Mouse (Mus musculus): ENCODE results near the gene Fam129a. TPM values are rescaled to one million over a fixed set of nuclear protein-coding genes. Genes with fewer than 3 reads are reported as not detected.

The Fam129a gene
- polyA plus RNA-seq (2015; fragmentation: Nextera tagmentation; extraction: Ambion mirVana) = 21.7 and 22.6 TPM in 2 replicates

- Histone ChIP-seq H3K4me3 (replicated peaks) (peak within 1 kb of the TSS; percentile 60), H3K9me3 (no peaks in the 10 kb centered on the region), H3K9ac (peak within 1 kb of the TSS; percentile 49), H3K4me1 (peaks cover 11% of the 10 kb centered on the region), H3K27me3 (replicated peaks) (no peaks in the 10 kb centered on the region), H3K36me3 (no peaks in the 10 kb centered on the region), H3K27ac (peak within 1 kb of the TSS; percentile 67), H3K4me2 (peak within 1 kb of the TSS; percentile 95)
- 5% methylated on average over 46 of the region's 46 CpGs for WGBS
- peak; percentile 87 for ATAC-seq (ENCODE audit: insufficient read depth, low FRiP score, low read depth)
These were observed at the start of gene Fam129a for GRCm38 (mm10) chr1:151570981-151571837. Gene Fam129a (plus strand): TSS chr1:151571186.

DNA sequence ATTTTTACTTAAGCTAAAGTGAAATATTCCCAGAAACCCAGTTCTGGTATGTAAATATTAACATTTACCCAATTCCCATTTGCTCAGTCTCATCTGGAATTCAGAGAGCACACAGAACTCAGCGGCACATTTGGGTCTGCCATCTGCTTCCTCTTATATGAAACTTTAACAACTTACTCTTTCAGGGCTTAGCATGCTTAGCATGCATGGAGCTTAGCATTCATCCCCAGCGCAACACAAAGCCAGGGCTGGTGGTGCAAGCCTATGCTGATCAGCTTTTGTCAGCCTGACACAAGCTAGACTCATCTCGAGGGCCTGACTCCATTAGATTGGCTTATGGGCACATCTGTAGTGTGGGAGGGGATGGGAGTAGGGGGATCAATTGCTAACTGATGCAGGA, 44.3 kb upstream of the Fam129a start:
- Histone ChIP-seq H3K9me3 (no peaks in the 10 kb centered on the region), H3K4me2 (no peak overlapping the region), H3K4me3 (replicated peaks) (no peak overlapping the region), H3K9ac (no peak overlapping the region), H3K27ac (no peak overlapping the region), H3K27me3 (replicated peaks) (no peaks in the 10 kb centered on the region), H3K4me1 (no peaks in the 10 kb centered on the region), H3K36me3 (no peaks in the 10 kb centered on the region)
- 52% methylated on average over 3 of the region's 3 CpGs for WGBS
- ATAC-seq (ENCODE audit: insufficient read depth, low FRiP score, low read depth) = no peak

DNA sequence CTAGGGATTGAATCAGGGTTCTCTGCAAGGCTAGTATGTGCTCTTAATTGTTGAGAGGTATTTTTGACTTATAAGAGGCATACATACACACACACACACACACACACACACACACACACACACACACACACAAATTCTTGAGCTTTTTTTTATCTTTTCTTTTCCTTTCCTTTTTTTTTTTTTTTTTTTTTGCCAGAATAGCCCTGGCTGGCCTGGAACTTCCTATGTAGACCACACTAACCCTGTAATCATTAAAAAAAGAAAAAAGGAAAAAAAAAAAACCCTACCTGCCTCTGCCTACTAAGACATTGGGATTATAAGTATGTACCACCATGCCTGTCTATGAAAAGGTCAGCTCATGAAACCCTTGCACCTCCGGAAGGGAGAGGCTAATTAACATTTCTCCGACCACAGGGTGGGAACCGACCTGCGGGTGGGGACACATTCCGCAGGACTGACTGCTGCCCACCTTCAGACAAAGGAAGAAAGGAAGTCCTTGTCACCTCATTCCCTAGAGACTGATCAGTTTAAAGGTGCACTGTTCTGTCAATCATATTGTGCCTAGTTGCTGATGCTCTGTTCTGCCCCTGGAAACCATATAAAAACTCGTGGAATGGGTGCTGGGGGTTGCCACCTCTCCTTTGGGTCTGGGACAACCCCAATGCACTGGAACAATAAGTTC, 27.0 kb upstream of the Fam129a start:
- Histone ChIP-seq H3K36me3 (no peaks in the 10 kb centered on the region), H3K4me2 (no peak overlapping the region), H3K9me3 (no peaks in the 10 kb centered on the region), H3K4me1 (no peaks in the 10 kb centered on the region), H3K27me3 (replicated peaks) (no peaks in the 10 kb centered on the region), H3K9ac (no peak overlapping the region), H3K4me3 (replicated peaks) (no peak overlapping the region), H3K27ac (no peak overlapping the region)
- 79% methylated on average over 6 of the region's 6 CpGs for WGBS
- ATAC-seq (ENCODE audit: insufficient read depth, low FRiP score, low read depth) = no peak

- Histone ChIP-seq H3K27ac (no peak overlapping the region), H3K27me3 (replicated peaks) (no peaks in the 10 kb centered on the region), H3K4me3 (replicated peaks) (no peak overlapping the region), H3K4me1 (no peaks in the 10 kb centered on the region), H3K4me2 (no peak overlapping the region), H3K36me3 (no peaks in the 10 kb centered on the region), H3K9ac (no peak overlapping the region), H3K9me3 (no peaks in the 10 kb centered on the region)
- 84% methylated on average over 3 of the region's 3 CpGs for WGBS
- ATAC-seq (ENCODE audit: insufficient read depth, low FRiP score, low read depth) = no peak
These were observed 26.4 kb upstream of the Fam129a start for GRCm38 (mm10) chr1:151544581-151544980.

DNA sequence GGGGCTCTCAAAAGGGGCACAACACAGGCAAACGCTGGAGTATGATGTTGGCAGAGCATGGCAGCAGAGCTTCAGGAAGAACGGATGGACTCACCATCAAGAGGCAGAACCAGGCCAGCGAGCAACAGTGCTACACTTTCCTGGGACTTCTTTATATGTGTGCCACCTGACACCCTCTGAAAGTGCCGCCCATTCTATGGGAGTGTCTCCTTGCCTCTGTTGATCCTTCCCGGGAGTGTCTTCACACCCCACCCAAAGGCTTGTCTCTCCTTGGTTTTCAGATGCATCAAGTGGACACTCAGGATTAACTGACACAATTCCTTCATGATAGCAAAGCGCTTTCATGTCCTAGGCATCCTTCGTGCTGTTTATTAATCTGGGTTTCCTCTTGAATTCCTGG, 25.4 kb upstream of the Fam129a start:
- WGBS = 73% methylated on average over 7 of the region's 7 CpGs
- no peak overlapping the region for H3K9ac ChIP-seq
- H3K36me3 ChIP-seq = no peaks in the 10 kb centered on the region
- no peak overlapping the region for H3K4me3 ChIP-seq (replicated peaks)
- H3K9me3 ChIP-seq = no peaks in the 10 kb centered on the region
- ATAC-seq (ENCODE audit: insufficient read depth, low FRiP score, low read depth) = no peak
- no peak overlapping the region for H3K4me2 ChIP-seq
- no peak overlapping the region for H3K27ac ChIP-seq
- no peaks in the 10 kb centered on the region for H3K27me3 ChIP-seq (replicated peaks)
- no peaks in the 10 kb centered on the region for H3K4me1 ChIP-seq

DNA sequence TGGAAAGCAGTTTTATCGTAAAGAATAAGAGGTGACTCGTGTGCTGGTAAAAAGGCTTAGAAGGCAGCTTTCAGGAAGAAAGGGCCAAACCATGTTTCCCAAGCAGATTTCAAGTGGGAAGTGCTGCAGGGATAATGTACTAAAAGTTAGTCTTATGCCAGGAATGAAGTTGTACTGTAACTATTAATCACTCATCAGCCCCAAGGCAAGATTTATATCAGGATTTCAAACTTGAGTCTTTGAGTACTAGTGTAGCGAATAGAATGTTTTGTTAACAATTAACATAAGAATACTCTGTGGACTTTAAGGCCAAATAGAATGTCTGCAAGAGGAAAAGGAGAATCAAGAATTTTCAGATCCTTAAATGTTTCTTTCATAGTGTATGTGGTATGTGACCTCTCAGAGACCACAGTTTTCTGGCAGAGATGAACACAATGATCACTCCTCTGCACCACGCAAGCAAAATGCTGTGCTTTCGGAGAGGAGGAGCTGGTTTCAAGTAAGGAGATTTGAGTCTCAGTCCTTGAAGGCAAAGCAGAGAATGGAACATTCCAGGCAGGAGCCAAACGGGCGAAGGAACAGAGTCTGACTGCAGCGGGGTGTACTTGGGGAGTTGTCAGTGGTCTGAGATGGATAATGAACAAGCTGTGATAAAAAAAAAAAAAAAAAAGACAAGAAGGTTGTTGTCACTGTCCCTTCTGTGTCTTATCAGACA, 21.9 kb upstream of the Fam129a start:
- no peaks in the 10 kb centered on the region; the same call in 1 of the 2 replicates for H3K27me3 ChIP-seq (replicated peaks)
- H3K4me3 ChIP-seq (replicated peaks) = no peak overlapping the region
- H3K4me1 ChIP-seq = no peaks in the 10 kb centered on the region
- 0 out of 2 replicates have a peak overlapping the region, but pooled peaks have one; percentile 26 for H3K27ac ChIP-seq
- WGBS = 54% methylated on average over 8 of the region's 8 CpGs
- no peak overlapping the region for H3K9ac ChIP-seq
- H3K9me3 ChIP-seq = no peaks in the 10 kb centered on the region
- ATAC-seq (ENCODE audit: insufficient read depth, low FRiP score, low read depth) = no peak
- no peaks in the 10 kb centered on the region for H3K36me3 ChIP-seq
- H3K4me2 ChIP-seq = no peak overlapping the region

- Histone ChIP-seq H3K4me1 (no peaks in the 10 kb centered on the region), H3K27ac (no peak overlapping the region), H3K4me3 (replicated peaks) (no peak overlapping the region), H3K9ac (no peak overlapping the region), H3K9me3 (no peaks in the 10 kb centered on the region), H3K4me2 (no peak overlapping the region), H3K27me3 (replicated peaks) (no peaks in the 10 kb centered on the region; the same call in 1 of the 2 replicates), H3K36me3 (no peaks in the 10 kb centered on the region)
- no peak for ATAC-seq (ENCODE audit: insufficient read depth, low FRiP score, low read depth)
- WGBS = 72% methylated on average over 7 of the region's 7 CpGs
These were observed 21.2 kb upstream of the Fam129a start for GRCm38 (mm10) chr1:151549794-151550193.

DNA sequence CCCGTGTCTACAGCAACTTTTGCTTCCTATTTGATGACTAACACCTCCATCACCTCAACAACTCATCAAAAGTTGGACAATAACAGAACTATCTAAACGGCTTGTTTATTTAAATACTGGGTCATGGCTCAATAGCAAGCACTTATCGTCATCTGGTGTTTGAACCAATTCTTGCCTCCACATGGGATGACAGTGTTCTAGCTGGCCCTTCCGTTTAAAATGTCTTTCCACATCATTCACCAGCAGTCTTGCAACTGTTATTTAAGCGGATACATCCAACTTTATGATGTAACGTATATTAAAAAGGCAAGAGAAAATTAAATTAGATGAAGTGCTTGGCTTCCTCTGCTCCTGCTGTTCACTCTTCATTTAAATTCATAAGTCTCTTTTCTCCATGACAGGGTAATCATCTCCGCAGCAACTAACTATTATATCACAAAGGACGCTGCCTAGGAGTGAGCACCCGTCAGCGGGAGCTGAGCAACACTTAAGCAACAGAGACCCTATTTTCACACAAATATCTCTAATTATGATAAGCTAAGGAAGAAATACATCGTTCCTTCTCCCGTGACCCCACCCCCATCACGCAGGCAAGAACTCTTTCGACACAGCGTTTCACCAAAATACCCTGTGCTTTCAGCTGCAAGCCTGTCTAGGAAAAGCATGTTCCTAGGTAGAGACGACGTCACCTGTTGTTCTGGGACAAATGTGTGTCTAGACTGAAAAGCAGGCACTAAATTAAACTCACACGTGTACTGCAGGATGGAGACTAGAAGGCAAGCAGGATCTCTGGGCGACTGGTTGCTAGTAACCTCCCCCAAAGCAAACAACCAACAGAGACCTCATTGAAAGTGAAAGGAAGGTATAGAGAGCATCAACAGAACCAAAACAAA, 20.2 kb upstream of the Fam129a start:
- Histone ChIP-seq H3K9ac (no peak overlapping the region), H3K9me3 (no peaks in the 10 kb centered on the region), H3K4me2 (no peak overlapping the region), H3K27me3 (replicated peaks) (no peaks in the 10 kb centered on the region; the same call in 1 of the 2 replicates), H3K27ac (no peak overlapping the region), H3K4me3 (replicated peaks) (no peak overlapping the region), H3K36me3 (no peaks in the 10 kb centered on the region), H3K4me1 (no peaks in the 10 kb centered on the region)
- no peak for ATAC-seq (ENCODE audit: insufficient read depth, low FRiP score, low read depth)
- 60% methylated on average over 19 of the region's 19 CpGs for WGBS

GRCm38 (mm10) chr1:151560536-151560935, 10.4 kb upstream of the Fam129a start:
- H3K27me3 ChIP-seq (replicated peaks) = no peaks in the 10 kb centered on the region
- H3K4me1 ChIP-seq = no peaks in the 10 kb centered on the region
- no peak for ATAC-seq (ENCODE audit: insufficient read depth, low FRiP score, low read depth)
- 62% methylated on average over 11 of the region's 11 CpGs for WGBS
- no peak overlapping the region for H3K9ac ChIP-seq
- no peak overlapping the region for H3K4me2 ChIP-seq
- H3K4me3 ChIP-seq (replicated peaks) = no peak overlapping the region
- H3K27ac ChIP-seq = no peak overlapping the region
- no peaks in the 10 kb centered on the region for H3K36me3 ChIP-seq
- no peaks in the 10 kb centered on the region for H3K9me3 ChIP-seq

- WGBS = 72% methylated on average over 5 of the region's 5 CpGs
- no peak overlapping the region for H3K4me2 ChIP-seq
- H3K36me3 ChIP-seq = no peaks in the 10 kb centered on the region
- H3K4me3 ChIP-seq (replicated peaks) = no peak overlapping the region
- H3K9me3 ChIP-seq = no peaks in the 10 kb centered on the region
- H3K27me3 ChIP-seq (replicated peaks) = no peaks in the 10 kb centered on the region
- ATAC-seq (ENCODE audit: insufficient read depth, low FRiP score, low read depth) = no peak
- H3K27ac ChIP-seq = no peak overlapping the region
- no peaks in the 10 kb centered on the region for H3K4me1 ChIP-seq
- H3K9ac ChIP-seq = no peak overlapping the region
These were observed 7.6 kb upstream of the Fam129a start for GRCm38 (mm10) chr1:151563401-151563800.

GRCm38 (mm10) chr1:151563893-151564292, 7.1 kb upstream of the Fam129a start:
- Histone ChIP-seq H3K9ac (no peak overlapping the region), H3K9me3 (no peaks in the 10 kb centered on the region), H3K27me3 (replicated peaks) (no peaks in the 10 kb centered on the region), H3K36me3 (no peaks in the 10 kb centered on the region), H3K4me2 (no peak overlapping the region), H3K27ac (no peak overlapping the region), H3K4me3 (replicated peaks) (no peak overlapping the region), H3K4me1 (no peaks in the 10 kb centered on the region)
- WGBS = 52% methylated on average over 6 of the region's 6 CpGs
- no peak for ATAC-seq (ENCODE audit: insufficient read depth, low FRiP score, low read depth)

All from stomach, embryonic 15.5 days (tissue).